Comparison of ENCODE assay signal across 30 mouse cellular contexts in genomic region chr8:117111641-117112040, GRCm38 (mm10). TPM values are rescaled to one million over a fixed set of nuclear protein-coding genes. Genes with fewer than 3 reads are reported as not detected.
DNase-seq lines count a peak whose midpoint lies in the region; ATAC-seq lines count a peak whose summit lies in the region.
"Had no signal": no experiment of that assay in that cellular context is flagged by ENCODE, and none has a peak within 500 bp of the region (broad histone marks: within the 10 kb centered on the region; RNA-seq: fewer than 3 reads in every experiment).

No protein-coding gene starts in this region.

- H3K9me3 ChIP-seq in heart, embryonic 10.5 days = no peaks in the 10 kb centered on the region
- H3K9me3 ChIP-seq in lung, embryonic 16.5 days (ENCODE audit: control insufficient read depth, low read length) = no peaks in the 10 kb centered on the region
- H3K9me3 ChIP-seq: embryonic facial prominence, embryonic 12.5 days; heart, embryonic 15.5 days; hindbrain, embryonic 10.5 days; limb, embryonic 15.5 days; liver, embryonic 15.5 days; midbrain, embryonic 10.5 days; neural tube, embryonic 13.5 days had no signal

- H3K36me3 ChIP-seq in heart, embryonic 10.5 days = no peaks in the 10 kb centered on the region
- no peaks in the 10 kb centered on the region for H3K36me3 ChIP-seq in lung, embryonic 16.5 days (ENCODE audit: control insufficient read depth, insufficient read depth, low read length)
- H3K36me3 ChIP-seq: embryonic facial prominence, embryonic 12.5 days; heart, embryonic 15.5 days; hindbrain, embryonic 10.5 days; limb, embryonic 15.5 days; midbrain, embryonic 10.5 days; neural tube, embryonic 13.5 days had no signal

- peak; percentile 36; the same call in 1 of the 2 replicates for ATAC-seq in lung, embryonic 16.5 days (ENCODE audit: low read depth)
- ATAC-seq: CD4-positive, CD25-positive, alpha-beta regulatory T cell, adult 4 months; forebrain, postnatal 0 days; hindbrain, embryonic 16.5 days; midbrain, embryonic 16.5 days had no signal

- H3K4me3 ChIP-seq in heart, embryonic 10.5 days = no peak overlapping the region
- H3K4me3 ChIP-seq in lung, embryonic 16.5 days (ENCODE audit: low read length) = no peak overlapping the region
- H3K4me3 ChIP-seq: embryonic facial prominence, embryonic 12.5 days; heart, embryonic 15.5 days; hindbrain, embryonic 10.5 days; limb, embryonic 15.5 days; liver, embryonic 15.5 days; midbrain, embryonic 10.5 days; myocyte; neural tube, embryonic 13.5 days had no signal

- no peak overlapping the region for H3K4me2 ChIP-seq in lung, embryonic 16.5 days (ENCODE audit: low read depth, low read length)
- H3K4me2 ChIP-seq: embryonic facial prominence, embryonic 12.5 days; heart, embryonic 15.5 days; limb, embryonic 15.5 days; liver, embryonic 15.5 days; neural tube, embryonic 13.5 days had no signal

- H3K9ac ChIP-seq in lung, embryonic 16.5 days (ENCODE audit: low read length) = no peak overlapping the region
- H3K9ac ChIP-seq: embryonic facial prominence, embryonic 12.5 days; forebrain, postnatal 0 days; heart, embryonic 15.5 days; limb, embryonic 15.5 days; liver, embryonic 15.5 days; neural tube, embryonic 13.5 days had no signal

- WGBS in heart, embryonic 10.5 days = 78% methylated on average over 3 of the region's 3 CpGs
- 44% methylated on average over 3 of the region's 3 CpGs for WGBS in lung, embryonic 16.5 days

- H3K4me1 ChIP-seq in heart, embryonic 10.5 days = peaks cover 28% of the 10 kb centered on the region
- H3K4me1 ChIP-seq in lung, embryonic 16.5 days (replicated peaks; ENCODE audit: control insufficient read depth, insufficient read depth, low read length) = peaks cover 8% of the 10 kb centered on the region; the same call in 1 of the 2 replicates

- H3K27me3 ChIP-seq in heart, embryonic 10.5 days (ENCODE audit: insufficient read depth, poor library complexity, severe bottlenecking) = no peaks in the 10 kb centered on the region
- no peaks in the 10 kb centered on the region for H3K27me3 ChIP-seq in lung, embryonic 16.5 days (ENCODE audit: control insufficient read depth, insufficient read depth, low read depth, low read length)
- H3K27me3 ChIP-seq: embryonic facial prominence, embryonic 12.5 days; heart, embryonic 15.5 days; limb, embryonic 15.5 days; liver, embryonic 15.5 days; neural tube, embryonic 13.5 days had no signal

- no peak overlapping the region for H3K27ac ChIP-seq in heart, embryonic 10.5 days
- peak overlapping the region; percentile 6 for H3K27ac ChIP-seq in lung, embryonic 16.5 days (ENCODE audit: low read length)
- H3K27ac ChIP-seq: embryonic facial prominence, embryonic 12.5 days; heart, embryonic 15.5 days; hindbrain, embryonic 10.5 days; limb, embryonic 15.5 days; liver, embryonic 15.5 days; midbrain, embryonic 10.5 days; neural tube, embryonic 13.5 days had no signal

- DNase-seq in heart, adult 8-10 months (ENCODE audit: low spot score) = peak; percentile 5
- DNase-seq in heart, embryonic 10.5 days (ENCODE audit: low spot score) = no peak
- peak; percentile 54 for DNase-seq in adipocyte (ENCODE audit: low spot score)
- DNase-seq in lung, postnatal 4 days = peak; percentile 45 to 73
- no peak for DNase-seq in adrenal gland, postnatal 4 days (ENCODE audit: low spot score in 2 of 2)
- no peak for DNase-seq in gastrocnemius, postnatal 4 days (ENCODE audit: low spot score in 2 of 2)
- no peak for DNase-seq in kidney, adult 18-20 months
- DNase-seq: adrenal gland, adult 8-10 months; cerebellum, adult 18-20 months; cerebellum, postnatal 25 days; forebrain, postnatal 0 days; kidney, adult 8-10 months; kidney, postnatal 10 days; left cerebral cortex, postnatal 4 days; right cerebral cortex, postnatal 4 days had no signal

RNA-seq across cellular contexts. Expression of gene Bco1, which starts 16.0 kb away (rescaled TPM):
- total RNA-seq in heart, adult 8-10 months (2022) = not detected
- polyA plus RNA-seq in heart, embryonic 10.5 days (2016; fragmentation: Nextera tagmentation; extraction: Ambion mirVana) = 0.14 and 2.8 TPM in 2 replicates
- polyA plus RNA-seq in lung, embryonic 16.5 days (2015; fragmentation: Nextera tagmentation; extraction: Ambion mirVana) = 0.40 and 0.44 TPM in 2 replicates
- total RNA-seq in adrenal gland, postnatal 4 days (2021) = 1 to 10 TPM in 1 of 2 experiments, under 1 TPM in 1; 0.62 to 2.0 TPM
- under 1 TPM; 0.20 to 0.41 TPM for total RNA-seq in gastrocnemius, postnatal 4 days (2021)
- total RNA-seq: forebrain, postnatal 0 days; layer of hippocampus, postnatal 14 days; left cerebral cortex, adult 8-10 months had no signal
- polyA plus RNA-seq: CD4-positive, CD25-positive, alpha-beta regulatory T cell, adult 4 months; forebrain, embryonic 11.5 days; heart, embryonic 15.5 days had no signal

RNA-seq across cellular contexts. Expression of gene Pkd1l2, which starts 29.4 kb away (rescaled TPM):
- total RNA-seq in heart, adult 8-10 months (2022) = under 1 TPM in 2 of 4 experiments, not detected in 2; 0.03 to 0.17 TPM
- polyA plus RNA-seq in heart, embryonic 10.5 days (2016; fragmentation: Nextera tagmentation; extraction: Ambion mirVana) = 0.03 TPM in 1 of 2 replicates, not detected in the other
- not detected in 2 replicates for polyA plus RNA-seq in lung, embryonic 16.5 days (2015; fragmentation: Nextera tagmentation; extraction: Ambion mirVana)
- 1 to 10 TPM; 1.5 to 3.1 TPM for total RNA-seq in adrenal gland, postnatal 4 days (2021)
- under 1 TPM in 1 of 2 experiments, not detected in 1; 0.08 TPM for total RNA-seq in gastrocnemius, postnatal 4 days (2021)
- total RNA-seq: forebrain, postnatal 0 days; left cerebral cortex, postnatal 4 days had no signal
- polyA plus RNA-seq: CD4-positive, CD25-positive, alpha-beta regulatory T cell, adult 4 months; embryonic facial prominence, embryonic 12.5 days; forebrain, embryonic 11.5 days; hindbrain, embryonic 10.5 days; liver, embryonic 15.5 days; midbrain, embryonic 16.5 days; neural tube, embryonic 13.5 days had no signal

RNA-seq across cellular contexts. Expression of gene Gan, which starts 46.3 kb away (rescaled TPM):
- total RNA-seq in heart, adult 8-10 months (2022) = 1 to 10 TPM; 4.3 to 5.2 (median 4.8) TPM
- polyA plus RNA-seq in heart, embryonic 10.5 days (2016; fragmentation: Nextera tagmentation; extraction: Ambion mirVana) = 1.9 TPM in 2 replicates
- 1.8 TPM in 2 replicates for polyA plus RNA-seq in lung, embryonic 16.5 days (2015; fragmentation: Nextera tagmentation; extraction: Ambion mirVana)
- 10 to 100 TPM; 14.9 to 16.4 TPM for total RNA-seq in adrenal gland, postnatal 4 days (2021)
- total RNA-seq in gastrocnemius, postnatal 4 days (2021) = 1 to 10 TPM; 9.2 to 9.5 TPM

Comparison
In these comparisons a context has a peak if more than half of its experiments do, and no peak if none do; other contexts are left out.
1. DNase-seq: peak in heart, adult 8-10 months (single experiment), adipocyte (single experiment) and lung, postnatal 4 days (2 of 2); none in heart, embryonic 10.5 days (single experiment), adrenal gland, postnatal 4 days (0 of 2), gastrocnemius, postnatal 4 days (0 of 2) and kidney, adult 18-20 months (single experiment).